Mouse (Mus musculus) limb, embryonic 12.5 days (tissue): Measurements from ENCODE around the gene Gm21970. TPM values are rescaled to one million over a fixed set of nuclear protein-coding genes. Genes with fewer than 3 reads are reported as not detected.
"Not testable (repeated sequence)": the region's sequence is repeated elsewhere in the genome, so short reads cannot be mapped to it uniquely, and the experiment has no call there.

ENCODE experiments used
- ATAC-seq: fragments of 200-750 bp; cut with Nextera tagmentation; 2 replicates; pipeline ENCODE4 v1.8.0; 2017; ENCODE audit warnings: low read depth, moderate TSS enrichment; ENCODE audit not compliant: insufficient number of reproducible peaks, insufficient read depth, low FRiP score, low TSS enrichment
- H3K27ac ChIP-seq: fragments of 300-500 bp; sonication (generic); 2 replicates; pipeline ENCODE4 v1.5.1; 2016; ENCODE audit warnings: mild to moderate bottlenecking, moderate library complexity
- H3K27me3 ChIP-seq: fragments of 300-500 bp; sonication (generic); 2 replicates; pipeline ENCODE4 v1.6.1; 2016; ENCODE audit warnings: mild to moderate bottlenecking, moderate library complexity
- H3K36me3 ChIP-seq: fragments of 300-500 bp; sonication (generic); 2 replicates; pipeline ENCODE4 v1.6.1; 2016; ENCODE audit warnings: mild to moderate bottlenecking, moderate library complexity
- H3K4me1 ChIP-seq: fragments of 300-500 bp; sonication (generic); replicated peaks from 2 replicates; pipeline ENCODE4 v1.6.1; 2016
- H3K4me2 ChIP-seq: fragments of 300-500 bp; sonication (generic); 2 replicates; pipeline ENCODE4 v1.6.1; 2016; ENCODE audit warnings: mild to moderate bottlenecking, moderate library complexity
- H3K4me3 ChIP-seq: fragments of 300-500 bp; sonication (generic); replicated peaks from 2 replicates; pipeline ENCODE4 v1.5.1; 2016; ENCODE audit warnings: mild to moderate bottlenecking
- H3K9ac ChIP-seq: fragments of 300-500 bp; sonication (generic); replicated peaks from 2 replicates; pipeline ENCODE4 v1.6.1; 2016; ENCODE audit warnings: mild to moderate bottlenecking, moderate library complexity
- H3K9me3 ChIP-seq: fragments of 300-500 bp; sonication (generic); 2 replicates; pipeline ENCODE4 v1.6.1; 2016; ENCODE audit warnings: mild to moderate bottlenecking, moderate library complexity
- WGBS: fragments of 180-500 bp; shearing (Covaris S2); methylation state at CpG from one replicate; pipeline ENCODE4 v1.1.7; 2016; 5-methylcytosine and 5-hydroxymethylcytosine counted together
- polyA plus RNA-seq: library from polyadenylated mRNA; unstranded; fragments of >200 nt; fragmentation: Nextera tagmentation; extraction: Ambion mirVana; gene quantifications from 2 replicates; pipeline ENCODE4 v1.2.1, GENCODE M21; 2016

The Gm21970 gene
- polyA plus RNA-seq, 1 experiment from 2014 or later = not detected

GRCm38 (mm10) chr16:91426586-91426985, 35.1 kb downstream of the Gm21970 start:
- peaks cover 4% of the 10 kb centered on the region; the same call in 1 of the 2 replicates for H3K36me3 ChIP-seq
- no peaks in the 10 kb centered on the region for H3K9me3 ChIP-seq
- H3K4me1 ChIP-seq = no peaks in the 10 kb centered on the region; the same call in 1 of the 2 replicates
- no peak for ATAC-seq
- no peak overlapping the region for H3K4me2 ChIP-seq
- H3K9ac ChIP-seq = no peak overlapping the region
- no peaks in the 10 kb centered on the region for H3K27me3 ChIP-seq
- no peak overlapping the region for H3K4me3 ChIP-seq
- 71% methylated on average over 4 of the region's 4 CpGs for WGBS
- no peak overlapping the region for H3K27ac ChIP-seq

- Histone ChIP-seq H3K4me2 (no peak overlapping the region), H3K27ac (no peak overlapping the region), H3K36me3 (peaks cover 4% of the 10 kb centered on the region; the same call in 1 of the 2 replicates), H3K9me3 (no peaks in the 10 kb centered on the region), H3K9ac (no peak overlapping the region), H3K27me3 (no peaks in the 10 kb centered on the region), H3K4me1 (no peaks in the 10 kb centered on the region; the same call in 1 of the 2 replicates), H3K4me3 (no peak overlapping the region)
- ATAC-seq = no peak
- WGBS = 70% methylated on average over 5 of the region's 5 CpGs
Measured at GRCm38 (mm10) chr16:91427461-91427860, 35.9 kb downstream of the Gm21970 start.

GRCm38 (mm10) chr16:91428259-91428865, 36.8 kb downstream of the Gm21970 start:
- no peak overlapping the region for H3K4me3 ChIP-seq
- no peak overlapping the region for H3K4me2 ChIP-seq
- no peaks in the 10 kb centered on the region for H3K9me3 ChIP-seq
- H3K4me1 ChIP-seq = no peaks in the 10 kb centered on the region; the same call in 1 of the 2 replicates
- H3K27ac ChIP-seq = no peak overlapping the region
- peaks cover 4% of the 10 kb centered on the region; the same call in 1 of the 2 replicates for H3K36me3 ChIP-seq
- 70% methylated on average over 8 of the region's 8 CpGs for WGBS
- no peak for ATAC-seq
- H3K27me3 ChIP-seq = no peaks in the 10 kb centered on the region
- H3K9ac ChIP-seq = no peak overlapping the region

- WGBS = 30% methylated on average over 5 of the region's 5 CpGs
- H3K9ac ChIP-seq = no peak overlapping the region
- H3K36me3 ChIP-seq = no peaks in the 10 kb centered on the region
- no peak overlapping the region for H3K4me3 ChIP-seq
- no peaks in the 10 kb centered on the region for H3K9me3 ChIP-seq
- no peaks in the 10 kb centered on the region; the same call in 1 of the 2 replicates for H3K4me1 ChIP-seq
- no peaks in the 10 kb centered on the region for H3K27me3 ChIP-seq
- no peak for ATAC-seq
- H3K27ac ChIP-seq = no peak overlapping the region
- no peak overlapping the region for H3K4me2 ChIP-seq
Measured at GRCm38 (mm10) chr16:91432720-91433328, 41.3 kb downstream of the Gm21970 start.

GRCm38 (mm10) chr16:91433329-91433933, 41.9 kb downstream of the Gm21970 start:
- 60% methylated on average over 8 of the region's 8 CpGs for WGBS
- no peak for ATAC-seq
- Histone ChIP-seq H3K4me1 (no peaks in the 10 kb centered on the region; the same call in 1 of the 2 replicates), H3K27me3 (no peaks in the 10 kb centered on the region), H3K4me2 (no peak overlapping the region), H3K36me3 (no peaks in the 10 kb centered on the region), H3K9ac (no peak overlapping the region), H3K27ac (no peak overlapping the region), H3K9me3 (no peaks in the 10 kb centered on the region), H3K4me3 (no peak overlapping the region)

DNA sequence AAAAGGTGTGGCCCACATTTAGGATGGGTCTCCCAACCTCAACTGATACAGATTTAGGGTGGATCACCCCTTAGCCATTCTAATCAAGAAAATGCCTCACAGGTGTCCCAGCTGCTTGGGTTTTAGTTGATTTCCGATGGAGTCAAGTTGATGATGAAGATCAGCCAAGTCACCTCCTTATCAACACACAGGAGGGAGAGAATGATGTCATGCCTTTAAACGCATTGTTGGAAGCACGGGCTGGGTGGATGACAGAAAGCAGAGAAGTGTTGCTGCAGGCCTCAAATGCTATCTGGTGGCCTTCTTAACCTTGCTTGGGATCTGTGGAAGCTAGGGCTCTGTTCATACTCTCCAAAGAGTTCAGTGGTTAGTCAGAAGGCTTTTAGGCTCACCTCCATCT, 42.6 kb downstream of the Gm21970 start:
- Histone ChIP-seq H3K9ac (no peak overlapping the region), H3K4me3 (no peak overlapping the region), H3K9me3 (no peaks in the 10 kb centered on the region), H3K4me2 (no peak overlapping the region), H3K27me3 (no peaks in the 10 kb centered on the region), H3K36me3 (no peaks in the 10 kb centered on the region), H3K27ac (no peak overlapping the region), H3K4me1 (no peaks in the 10 kb centered on the region)
- no peak for ATAC-seq
- 94% methylated on average over 3 of the region's 3 CpGs for WGBS

GRCm38 (mm10) chr16:91438081-91438480, 46.6 kb downstream of the Gm21970 start:
- H3K9ac ChIP-seq = no peak overlapping the region
- no peak for ATAC-seq
- no peaks in the 10 kb centered on the region for H3K36me3 ChIP-seq
- H3K4me3 ChIP-seq = no peak overlapping the region
- no peaks in the 10 kb centered on the region for H3K27me3 ChIP-seq
- H3K4me1 ChIP-seq = peaks cover 2% of the 10 kb centered on the region; the same call in 1 of the 2 replicates
- WGBS = 70% methylated on average over 3 of the region's 3 CpGs
- no peaks in the 10 kb centered on the region for H3K9me3 ChIP-seq
- H3K27ac ChIP-seq = no peak overlapping the region
- no peak overlapping the region for H3K4me2 ChIP-seq

DNA sequence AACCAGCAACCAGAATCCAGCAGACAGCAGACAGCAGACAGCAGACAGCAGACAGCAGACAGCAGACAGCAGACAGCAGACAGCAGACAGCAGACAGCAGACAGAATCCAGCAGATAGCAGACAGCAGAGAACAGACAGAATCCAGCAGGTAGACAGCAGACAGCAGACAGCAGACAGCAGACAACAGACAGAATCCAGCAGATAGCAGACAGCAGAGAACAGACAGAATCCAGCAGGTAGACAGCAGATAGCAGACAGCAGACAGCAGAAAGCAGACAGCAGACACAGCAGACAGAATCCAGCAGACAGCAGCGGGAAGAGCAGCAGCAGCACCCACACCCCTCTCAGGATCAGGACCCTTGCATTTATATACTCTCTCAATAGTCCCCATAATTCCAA, 47.1 kb downstream of the Gm21970 start:
- H3K9ac ChIP-seq, H3K4me1 ChIP-seq, H3K27me3 ChIP-seq, H3K27ac ChIP-seq, H3K36me3 ChIP-seq, H3K4me2 ChIP-seq, H3K9me3 ChIP-seq, H3K4me3 ChIP-seq, ATAC-seq: not testable (repeated sequence)
- WGBS = 79% methylated on average over 1 of the region's 1 CpGs

DNA sequence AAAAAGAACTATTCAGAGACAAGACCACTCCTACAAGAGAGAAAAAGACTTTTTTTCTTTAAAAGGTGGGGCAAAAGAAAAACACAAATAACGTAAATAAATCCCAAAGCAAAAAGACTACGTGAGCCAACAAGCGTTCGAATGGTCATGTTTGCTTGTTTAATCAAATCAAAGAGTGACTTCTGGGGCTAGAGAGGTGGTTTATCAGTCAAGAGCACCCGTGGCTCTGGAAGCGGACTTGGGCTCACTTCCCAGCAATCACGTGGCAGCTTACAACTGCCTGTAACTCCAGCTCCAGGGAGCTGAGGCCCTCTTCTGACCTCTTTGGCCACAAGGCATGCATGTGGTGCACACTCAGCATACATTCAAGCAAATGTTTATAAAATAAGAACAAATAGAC, 49.8 kb downstream of the Gm21970 start:
- H3K4me3 ChIP-seq = no peak overlapping the region
- peaks cover 2% of the 10 kb centered on the region; the same call in 1 of the 2 replicates for H3K4me1 ChIP-seq
- 69% methylated on average over 7 of the region's 7 CpGs for WGBS
- no peak for ATAC-seq
- H3K36me3 ChIP-seq = no peaks in the 10 kb centered on the region
- H3K4me2 ChIP-seq = no peak overlapping the region
- no peaks in the 10 kb centered on the region for H3K27me3 ChIP-seq
- H3K9ac ChIP-seq = no peak overlapping the region
- no peaks in the 10 kb centered on the region for H3K9me3 ChIP-seq
- H3K27ac ChIP-seq = no peak overlapping the region

DNA sequence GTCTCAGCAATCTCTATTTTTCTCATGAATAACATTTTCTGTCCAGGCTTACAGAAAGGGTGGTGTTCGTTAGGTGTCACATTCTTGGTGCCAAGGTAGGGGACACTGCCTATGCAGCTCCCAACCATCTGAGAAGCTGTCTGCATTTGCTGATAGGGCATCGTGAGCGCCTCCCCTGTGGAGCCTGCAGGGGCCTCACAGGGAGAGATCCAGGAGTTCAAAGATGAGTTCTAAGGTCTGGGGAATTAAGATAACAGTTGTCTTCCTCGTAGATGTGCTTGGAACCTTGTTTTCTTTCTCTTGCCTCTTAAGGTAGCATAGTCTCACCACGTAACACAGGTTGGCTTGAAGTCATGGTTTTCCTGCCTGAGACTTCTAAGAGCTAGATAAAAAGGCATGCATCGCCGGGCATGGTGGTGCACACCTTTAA, 50.3 kb downstream of the Gm21970 start:
- Histone ChIP-seq H3K36me3 (no peaks in the 10 kb centered on the region), H3K9ac (no peak overlapping the region), H3K4me1 (peaks cover 2% of the 10 kb centered on the region; the same call in 1 of the 2 replicates), H3K9me3 (no peaks in the 10 kb centered on the region), H3K4me2 (no peak overlapping the region), H3K27me3 (no peaks in the 10 kb centered on the region), H3K4me3 (no peak overlapping the region), H3K27ac (no peak overlapping the region)
- WGBS = 82% methylated on average over 7 of the region's 7 CpGs
- ATAC-seq = no peak

- H3K9ac ChIP-seq = no peak overlapping the region
- WGBS = 64% methylated on average over 4 of the region's 4 CpGs
- ATAC-seq = no peak
- H3K27me3 ChIP-seq = no peaks in the 10 kb centered on the region
- no peak overlapping the region for H3K27ac ChIP-seq
- H3K4me1 ChIP-seq = peaks cover 2% of the 10 kb centered on the region; the same call in 1 of the 2 replicates
- H3K36me3 ChIP-seq = no peaks in the 10 kb centered on the region
- no peak overlapping the region for H3K4me3 ChIP-seq
- no peak overlapping the region for H3K4me2 ChIP-seq
- no peaks in the 10 kb centered on the region for H3K9me3 ChIP-seq
Measured at GRCm38 (mm10) chr16:91442446-91442845, 50.9 kb downstream of the Gm21970 start.
